In the genomic region with DNA sequence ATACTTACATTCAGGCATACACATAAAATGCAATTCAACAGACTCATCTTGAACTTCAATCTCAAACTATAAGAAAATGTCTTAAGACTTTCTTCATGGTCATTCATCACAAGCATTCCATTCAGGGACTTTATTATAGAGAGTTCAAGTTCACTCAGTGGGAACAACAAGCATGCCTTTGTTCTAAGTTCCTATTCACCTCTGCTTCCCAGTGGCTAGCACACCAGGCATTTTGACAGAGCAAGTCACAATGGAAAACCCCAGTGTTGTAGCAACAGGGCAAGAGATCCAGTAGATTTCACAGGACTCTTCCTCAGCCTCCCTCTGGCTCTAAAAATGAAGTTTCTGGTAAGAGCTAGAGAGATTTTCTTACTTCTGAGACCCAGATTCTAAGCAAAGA, we compare ENCODE assay signal across 28 mouse cellular contexts.
DNase-seq lines count a peak whose midpoint lies in the region; ATAC-seq lines count a peak whose summit lies in the region.
"Had no signal": no experiment of that assay in that cellular context is flagged by ENCODE, and none has a peak within 500 bp of the region (broad histone marks: within the 10 kb centered on the region; RNA-seq: fewer than 3 reads in every experiment).

No protein-coding gene starts in this region.

- H3K9me3 ChIP-seq in midbrain, embryonic 12.5 days, result 0 out of 2 replicates have a peak, but pooled peaks cover 3% of the 10 kb centered on the region
- H3K9me3 ChIP-seq in midbrain, embryonic 13.5 days, result peaks cover 3% of the 10 kb centered on the region; the same call in 1 of the 2 replicates
- H3K9me3 ChIP-seq in limb, embryonic 10.5 days (replicated peaks), result no peaks in the 10 kb centered on the region; the same call in 1 of the 2 replicates
- H3K9me3 ChIP-seq: forebrain, embryonic 12.5 days; heart, embryonic 10.5 days; heart, embryonic 13.5 days had no signal

- H3K27ac ChIP-seq in midbrain, embryonic 12.5 days (replicated peaks), result no peak overlapping the region
- H3K27ac ChIP-seq in midbrain, embryonic 13.5 days, result no peak overlapping the region
- H3K27ac ChIP-seq in limb, embryonic 10.5 days, result peak overlapping the region; percentile 54; the same call in 1 of the 2 replicates
- H3K27ac ChIP-seq: embryonic facial prominence, embryonic 10.5 days; embryonic facial prominence, embryonic 13.5 days; forebrain, embryonic 12.5 days; heart, adult 2 months; heart, embryonic 10.5 days; heart, embryonic 13.5 days; hindbrain, embryonic 14.5 days; hindbrain, postnatal 0 days had no signal

- no peaks in the 10 kb centered on the region for H3K27me3 ChIP-seq in midbrain, embryonic 12.5 days
- no peaks in the 10 kb centered on the region for H3K27me3 ChIP-seq in midbrain, embryonic 13.5 days
- no peaks in the 10 kb centered on the region for H3K27me3 ChIP-seq in limb, embryonic 10.5 days (ENCODE audit: low read depth, poor library complexity, severe bottlenecking)
- H3K27me3 ChIP-seq: embryonic facial prominence, embryonic 13.5 days; forebrain, embryonic 12.5 days; heart, embryonic 13.5 days had no signal

- no peaks in the 10 kb centered on the region; the same call in 1 of the 2 replicates for H3K4me1 ChIP-seq in midbrain, embryonic 12.5 days
- peaks cover 5% of the 10 kb centered on the region; the same call in 1 of the 2 replicates for H3K4me1 ChIP-seq in midbrain, embryonic 13.5 days (replicated peaks)
- H3K4me1 ChIP-seq in limb, embryonic 10.5 days, result peaks cover 10% of the 10 kb centered on the region
- H3K4me1 ChIP-seq: embryonic facial prominence, embryonic 13.5 days; heart, embryonic 10.5 days; heart, embryonic 13.5 days had no signal

- no peak overlapping the region for H3K9ac ChIP-seq in midbrain, embryonic 12.5 days (replicated peaks)
- H3K9ac ChIP-seq in midbrain, embryonic 13.5 days (replicated peaks), result no peak overlapping the region
- H3K9ac ChIP-seq: embryonic facial prominence, embryonic 13.5 days; forebrain, embryonic 12.5 days; heart, embryonic 13.5 days; hindbrain, embryonic 14.5 days had no signal

- H3K36me3 ChIP-seq in midbrain, embryonic 12.5 days, result no peaks in the 10 kb centered on the region
- no peaks in the 10 kb centered on the region for H3K36me3 ChIP-seq in midbrain, embryonic 13.5 days
- H3K36me3 ChIP-seq in limb, embryonic 10.5 days, result no peaks in the 10 kb centered on the region
- H3K36me3 ChIP-seq: embryonic facial prominence, embryonic 10.5 days; embryonic facial prominence, embryonic 13.5 days; forebrain, embryonic 12.5 days; heart, embryonic 10.5 days; heart, embryonic 13.5 days had no signal

- H3K4me2 ChIP-seq in midbrain, embryonic 12.5 days (replicated peaks), result no peak overlapping the region
- H3K4me2 ChIP-seq in midbrain, embryonic 13.5 days (replicated peaks), result no peak overlapping the region
- H3K4me2 ChIP-seq: embryonic facial prominence, embryonic 13.5 days; forebrain, embryonic 12.5 days; heart, embryonic 13.5 days; hindbrain, embryonic 14.5 days had no signal

- ATAC-seq in midbrain, embryonic 12.5 days (ENCODE audit: low FRiP score, low read depth), result peak; percentile 66; the same call in 1 of the 2 replicates
- no peak for ATAC-seq in midbrain, embryonic 13.5 days
- ATAC-seq: forebrain, embryonic 16.5 days; hindbrain, postnatal 0 days; inflammation-experienced regulatory T-cells, adult 6 months had no signal

- peak; percentile 9 for DNase-seq in NIH3T3 (ENCODE audit: low read depth)
- no peak for DNase-seq in limb, embryonic 10.5 days (ENCODE audit: low spot score)
- no peak for DNase-seq in testis, postnatal 10 days (ENCODE audit: low spot score)
- DNase-seq in layer of hippocampus, postnatal 14 days (ENCODE audit: low spot score in 2 of 2), result no peak
- DNase-seq in thymus, postnatal 25 days, result no peak
- DNase-seq: adrenal gland, adult 8-10 months; adrenal gland, postnatal 25 days; cerebellum, adult 11-12 months; cerebellum, adult 8-10 months; cerebellum, postnatal 10 days; cerebellum, postnatal 36 days; embryo, embryonic 11 days; gastrocnemius, postnatal 10 days; gastrocnemius, postnatal 36 days; heart, adult 2 months; heart, postnatal 14 days; heart, postnatal 4 days had no signal

- no peak overlapping the region for H3K4me3 ChIP-seq in midbrain, embryonic 12.5 days
- no peak overlapping the region for H3K4me3 ChIP-seq in midbrain, embryonic 13.5 days (replicated peaks)
- H3K4me3 ChIP-seq in limb, embryonic 10.5 days, result no peak overlapping the region
- H3K4me3 ChIP-seq: embryonic facial prominence, embryonic 10.5 days; embryonic facial prominence, embryonic 13.5 days; forebrain, embryonic 12.5 days; heart, adult 2 months; heart, embryonic 10.5 days; heart, embryonic 13.5 days had no signal
